In genomic region chr8:79711064-79711961, GRCm38 (mm10) we compare ENCODE assay signal across 8 mouse cellular contexts. TPM values are rescaled to one million over a fixed set of nuclear protein-coding genes. Genes with fewer than 3 reads are reported as not detected.
DNase-seq lines count a peak whose midpoint lies in the region; ATAC-seq and TF ChIP-seq lines count a peak whose summit lies in the region.

Gene Abce1, minus strand, starts transcription at chr8:79711740.
Gene Anapc10, plus strand, starts transcription at chr8:79711820.

- ATAC-seq in embryonic facial prominence, embryonic 15.5 days (ENCODE audit: insufficient number of reproducible peaks, low FRiP score, low TSS enrichment, low read depth) = peak; percentile 99
- ATAC-seq in limb, embryonic 14.5 days (ENCODE audit: low FRiP score, low read depth) = peak; percentile 99
- peak; percentile 99 for ATAC-seq in midbrain, postnatal 0 days (ENCODE audit: low FRiP score)

- H3K9ac ChIP-seq in embryonic facial prominence, embryonic 15.5 days = peak within 1 kb of the TSS; percentile 65
- H3K9ac ChIP-seq in limb, embryonic 14.5 days (ENCODE audit: low read depth, low read length, severe bottlenecking) = peak within 1 kb of the TSS; percentile 79
- H3K9ac ChIP-seq in midbrain, postnatal 0 days (replicated peaks; ENCODE audit: low read length, poor library complexity, severe bottlenecking) = peak within 1 kb of the TSS; percentile 79

- H3K36me3 ChIP-seq in embryonic facial prominence, embryonic 15.5 days = peaks cover 12% of the 10 kb centered on the region
- H3K36me3 ChIP-seq in limb, embryonic 14.5 days (ENCODE audit: control insufficient read depth, insufficient read depth, low read length) = peaks cover 20% of the 10 kb centered on the region
- peaks cover 2% of the 10 kb centered on the region for H3K36me3 ChIP-seq in midbrain, postnatal 0 days (ENCODE audit: insufficient read depth, low read length)

- peak within 1 kb of the TSS; percentile 97 for H3K4me3 ChIP-seq in bone marrow, adult 2 months (replicated peaks; ENCODE audit: control insufficient read depth, low read depth, low read length)
- peak within 1 kb of the TSS; percentile 77 for H3K4me3 ChIP-seq in embryonic facial prominence, embryonic 15.5 days (replicated peaks)
- peak within 1 kb of the TSS; percentile 85 for H3K4me3 ChIP-seq in limb, embryonic 14.5 days (replicated peaks; ENCODE audit: low read length)
- peak within 1 kb of the TSS; percentile 82 for H3K4me3 ChIP-seq in midbrain, postnatal 0 days (ENCODE audit: low read depth, low read length)

- peak within 1 kb of the TSS; percentile 89 for H3K27ac ChIP-seq in bone marrow, adult 2 months (ENCODE audit: control insufficient read depth, insufficient read depth, low read depth, low read length, poor library complexity)
- H3K27ac ChIP-seq in embryonic facial prominence, embryonic 15.5 days (replicated peaks) = peak within 1 kb of the TSS; percentile 80
- peak within 1 kb of the TSS; percentile 84 for H3K27ac ChIP-seq in limb, embryonic 14.5 days (replicated peaks; ENCODE audit: low read depth, low read length)
- H3K27ac ChIP-seq in midbrain, postnatal 0 days (ENCODE audit: low read depth, low read length) = peak within 1 kb of the TSS; percentile 93

- WGBS in bone marrow, adult 2 months = under 1% methylated on average over 73 of the region's 73 CpGs
- WGBS in embryonic facial prominence, embryonic 15.5 days = under 1% methylated on average over 73 of the region's 73 CpGs
- under 1% methylated on average over 71 of the region's 73 CpGs for WGBS in limb, embryonic 14.5 days
- under 1% methylated on average over 73 of the region's 73 CpGs for WGBS in midbrain, postnatal 0 days

- peak; percentile 97 for DNase-seq in 416B (ENCODE audit: low read depth)
- DNase-seq in heart, adult 8-10 months (ENCODE audit: low spot score) = peak; percentile 98
- DNase-seq in kidney, adult 9 months = peak; percentile 98
- peak; percentile 99 for DNase-seq in limb, embryonic 14.5 days (ENCODE audit: low spot score)
- peak; percentile 99 for DNase-seq in midbrain, postnatal 0 days (ENCODE audit: low spot score)
- DNase-seq in spleen, postnatal 14 days (ENCODE audit: low spot score in 2 of 2) = peak; percentile 97 to 99

- no peaks in the 10 kb centered on the region for H3K27me3 ChIP-seq in embryonic facial prominence, embryonic 15.5 days
- no peaks in the 10 kb centered on the region for H3K27me3 ChIP-seq in limb, embryonic 14.5 days (ENCODE audit: control insufficient read depth, insufficient read depth, low read length)
- H3K27me3 ChIP-seq in midbrain, postnatal 0 days (ENCODE audit: insufficient read depth, low read length) = no peaks in the 10 kb centered on the region

- peak within 1 kb of the TSS; percentile 70 for H3K4me2 ChIP-seq in embryonic facial prominence, embryonic 15.5 days (replicated peaks)
- peak within 1 kb of the TSS; percentile 55 for H3K4me2 ChIP-seq in limb, embryonic 14.5 days (replicated peaks; ENCODE audit: low read depth, low read length, severe bottlenecking)
- peak within 1 kb of the TSS; percentile 83 for H3K4me2 ChIP-seq in midbrain, postnatal 0 days (ENCODE audit: low read depth, low read length, poor library complexity, severe bottlenecking)

- TF ChIP-seq CTCF in bone marrow, adult 2 months (IDR thresholded peaks at IDR 0.05; ENCODE audit: control insufficient read depth, insufficient read depth, low read length) = peak; percentile 2; the same call in 1 of the 2 replicates
- no peak for TF ChIP-seq CTCF in midbrain, postnatal 0 days (IDR thresholded peaks at IDR 0.05)

- peak; percentile 92 for TF ChIP-seq POLR2A in bone marrow, adult 2 months (IDR thresholded peaks at IDR 0.05; ENCODE audit: borderline replicate concordance, control insufficient read depth, low read depth, low read length)
- TF ChIP-seq POLR2A in limb, embryonic 14.5 days (IDR thresholded peaks at IDR 0.05; ENCODE audit: borderline replicate concordance, extremely low read depth, insufficient read depth, insufficient read length) = peak; percentile 88

- no peaks in the 10 kb centered on the region for H3K4me1 ChIP-seq in bone marrow, adult 2 months (ENCODE audit: control insufficient read depth, insufficient read depth, low read length)
- peaks cover 8% of the 10 kb centered on the region; the same call in 1 of the 2 replicates for H3K4me1 ChIP-seq in embryonic facial prominence, embryonic 15.5 days
- peaks cover 7% of the 10 kb centered on the region; the same call in 1 of the 2 replicates for H3K4me1 ChIP-seq in limb, embryonic 14.5 days (ENCODE audit: control insufficient read depth, insufficient read depth, low read length)
- no peaks in the 10 kb centered on the region for H3K4me1 ChIP-seq in midbrain, postnatal 0 days (ENCODE audit: insufficient read depth, low read length)

- H3K9me3 ChIP-seq in embryonic facial prominence, embryonic 15.5 days (replicated peaks) = no peaks in the 10 kb centered on the region
- no peaks in the 10 kb centered on the region for H3K9me3 ChIP-seq in limb, embryonic 14.5 days (ENCODE audit: control insufficient read depth, low read length)
- H3K9me3 ChIP-seq in midbrain, postnatal 0 days (ENCODE audit: low read length) = no peaks in the 10 kb centered on the region

RNA-seq across cellular contexts. Expression of gene Abce1, which starts in this region (rescaled TPM):
- polyA plus RNA-seq in bone marrow, adult 2 months (2011; ENCODE audit: insufficient read depth, insufficient read length, low replicate concordance, missing spikeins) = 23.4 and 44.0 TPM in 2 replicates
- 82.0 and 87.7 TPM in 2 replicates for polyA plus RNA-seq in embryonic facial prominence, embryonic 15.5 days (2015; fragmentation: Nextera tagmentation; extraction: Ambion mirVana)
- 10 to 100 TPM; 40.1 to 44.4 (median 43.3) TPM for total RNA-seq in heart, adult 8-10 months (2022)
- polyA plus RNA-seq in limb, embryonic 14.5 days (2012; rRNA removed) = 53.3 and 65.9 TPM in 2 replicates
- polyA plus RNA-seq in limb, embryonic 14.5 days (2014; fragmentation: Nextera tagmentation; extraction: Ambion mirVana) = 87.5 and 92.7 TPM in 2 replicates
- total RNA-seq in midbrain, postnatal 0 days (2014; rRNA removed) = 80.7 and 88.6 TPM in 2 replicates
- 59.6 and 61.9 TPM in 2 replicates for polyA plus RNA-seq in midbrain, postnatal 0 days (2015; fragmentation: Nextera tagmentation; extraction: Ambion mirVana)

RNA-seq across cellular contexts. Expression of gene Anapc10, which starts in this region (rescaled TPM):
- 4.4 and 9.6 TPM in 2 replicates for polyA plus RNA-seq in bone marrow, adult 2 months (2011; ENCODE audit: insufficient read depth, insufficient read length, low replicate concordance, missing spikeins)
- 35.9 and 36.1 TPM in 2 replicates for polyA plus RNA-seq in embryonic facial prominence, embryonic 15.5 days (2015; fragmentation: Nextera tagmentation; extraction: Ambion mirVana)
- 1 to 10 TPM; 3.0 to 4.7 (median 4.2) TPM for total RNA-seq in heart, adult 8-10 months (2022)
- polyA plus RNA-seq in limb, embryonic 14.5 days (2012; rRNA removed) = 7.3 and 13.9 TPM in 2 replicates
- polyA plus RNA-seq in limb, embryonic 14.5 days (2014; fragmentation: Nextera tagmentation; extraction: Ambion mirVana) = 39.2 and 41.1 TPM in 2 replicates
- 8.3 and 8.6 TPM in 2 replicates for total RNA-seq in midbrain, postnatal 0 days (2014; rRNA removed)
- 39.2 and 39.7 TPM in 2 replicates for polyA plus RNA-seq in midbrain, postnatal 0 days (2015; fragmentation: Nextera tagmentation; extraction: Ambion mirVana)

Comparison
In these comparisons a context has a peak if more than half of its experiments do, and no peak if none do; other contexts are left out.
1. Peak in every context shown above with its lines: DNase-seq, ATAC-seq, H3K4me3 ChIP-seq and H3K27ac ChIP-seq.